Mouse (Mus musculus): Measurements from ENCODE around the gene Jpt1.
A peak's percentile ranks its signal among the peaks of the same experiment; 100 is the strongest.
"Not testable (repeated sequence)": the region's sequence is repeated elsewhere in the genome, so short reads cannot be mapped to it uniquely, and the experiment has no call there.

Jpt1 gene

GRCm38 (mm10) chr11:115514238-115514663 is at the start of gene Jpt1:
TSS of gene Jpt1 (minus strand) at chr11:115514387.
- peak; percentile 100 for DNase-seq (ENCODE audit: low spot score)

- no peak for DNase-seq (ENCODE audit: low spot score)
Measured at GRCm38 (mm10) chr11:115563406-115563805, 49.2 kb upstream of the Jpt1 start.

DNA sequence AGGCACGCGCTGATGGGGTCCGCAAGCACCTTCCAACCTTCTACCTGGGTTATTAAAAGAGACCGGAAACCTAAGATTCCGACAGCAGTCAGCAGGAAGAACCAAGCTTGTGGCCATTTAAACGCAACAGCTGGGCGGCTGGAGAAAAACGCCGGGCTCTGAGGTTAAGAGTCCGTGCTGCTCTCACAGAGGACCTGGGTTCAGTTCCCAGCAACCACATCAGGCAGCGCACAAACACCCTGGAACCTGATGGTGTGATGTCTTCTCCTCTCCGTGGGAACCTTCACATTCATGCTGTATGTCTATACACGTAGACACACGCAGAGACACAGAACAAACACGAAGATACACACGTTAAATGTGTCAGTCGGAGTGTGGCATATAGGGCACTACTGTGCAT is 41.5 kb upstream of the Jpt1 start:
- DNase-seq (ENCODE audit: low spot score) = no peak

DNA sequence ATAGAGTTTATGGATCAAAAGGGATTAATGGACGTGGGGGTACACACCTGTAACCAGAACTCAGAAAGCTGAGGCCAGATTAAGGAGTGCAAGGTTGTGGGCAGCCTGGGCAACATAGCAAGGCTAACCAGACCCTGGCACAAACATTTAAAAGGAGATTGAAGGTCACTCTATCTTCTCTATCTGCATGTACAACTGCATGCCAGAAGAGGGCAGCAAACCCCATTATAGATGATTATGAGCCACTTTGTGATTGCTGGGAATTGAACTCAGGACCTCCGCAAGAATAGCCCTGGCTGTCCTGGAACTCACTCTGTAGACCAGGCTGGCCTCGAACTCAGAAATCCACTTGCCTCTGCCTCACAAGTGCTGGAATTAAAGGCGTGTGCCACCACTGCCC is 38.6 kb upstream of the Jpt1 start:
- no peak for DNase-seq (ENCODE audit: low spot score)

GRCm38 (mm10) chr11:115543571-115543970 is 29.4 kb upstream of the Jpt1 start:
- no peak for DNase-seq (ENCODE audit: low spot score)

DNA sequence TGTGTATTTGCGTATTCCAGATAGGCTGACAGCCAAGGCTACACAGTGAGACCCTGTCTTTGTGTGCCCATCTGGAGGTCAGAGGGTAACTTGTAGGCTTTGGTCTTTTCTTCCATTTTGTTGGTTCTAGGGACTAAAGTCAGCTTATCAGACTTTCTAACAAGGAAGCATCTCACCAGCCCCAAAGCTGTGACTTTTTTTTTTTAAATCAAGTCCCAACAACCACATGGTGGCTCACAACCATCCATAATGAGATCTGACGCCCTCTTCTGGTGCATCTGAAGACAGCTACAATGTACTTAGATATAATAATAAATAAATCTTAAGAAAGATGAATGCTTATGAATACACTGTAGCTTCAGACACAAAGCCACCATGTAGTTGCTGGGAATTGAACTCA is 23.9 kb upstream of the Jpt1 start:
- DNase-seq (ENCODE audit: low spot score) = no peak

- no peak for DNase-seq (ENCODE audit: low spot score)
Measured at GRCm38 (mm10) chr11:115536856-115537568, 22.8 kb upstream of the Jpt1 start.

DNA sequence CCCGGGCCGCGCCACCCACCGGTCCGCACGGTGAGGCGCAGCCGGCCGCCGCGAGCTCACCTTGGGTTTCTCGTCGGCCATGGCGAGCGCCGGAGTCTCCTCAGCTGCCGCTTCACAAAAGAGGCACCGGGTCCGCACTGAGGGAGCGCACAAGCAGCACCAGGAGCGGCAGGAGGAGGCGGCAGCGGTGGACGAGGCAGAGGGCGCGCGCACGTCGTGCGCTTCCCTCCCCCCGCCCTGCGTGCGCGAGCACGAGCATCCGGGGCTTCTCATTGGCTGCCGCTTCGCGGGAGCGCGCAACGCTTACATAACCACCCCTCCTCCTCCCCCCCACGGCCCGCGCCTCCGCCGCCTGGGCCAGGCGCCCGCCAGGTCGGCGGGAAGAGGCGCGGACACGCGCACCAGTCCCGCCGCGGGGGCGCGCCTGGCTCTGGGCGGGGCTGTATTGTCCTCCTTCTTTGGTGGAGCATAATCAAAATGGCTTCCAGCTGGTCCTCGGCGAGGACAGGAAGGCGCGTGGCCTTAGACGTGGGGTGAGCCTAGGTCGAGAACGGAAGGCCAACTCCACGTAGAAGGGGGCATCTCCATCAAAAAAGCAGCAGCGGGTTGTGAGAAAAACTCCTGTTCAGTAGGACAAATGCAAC is 22.0 kb upstream of the Jpt1 start, which contains the start of gene Sumo2:
TSS of gene Sumo2 (minus strand) at position 239 of the 644 bp plus-strand sequence.
- DNase-seq (ENCODE audit: low spot score) = peak; percentile 92

DNA sequence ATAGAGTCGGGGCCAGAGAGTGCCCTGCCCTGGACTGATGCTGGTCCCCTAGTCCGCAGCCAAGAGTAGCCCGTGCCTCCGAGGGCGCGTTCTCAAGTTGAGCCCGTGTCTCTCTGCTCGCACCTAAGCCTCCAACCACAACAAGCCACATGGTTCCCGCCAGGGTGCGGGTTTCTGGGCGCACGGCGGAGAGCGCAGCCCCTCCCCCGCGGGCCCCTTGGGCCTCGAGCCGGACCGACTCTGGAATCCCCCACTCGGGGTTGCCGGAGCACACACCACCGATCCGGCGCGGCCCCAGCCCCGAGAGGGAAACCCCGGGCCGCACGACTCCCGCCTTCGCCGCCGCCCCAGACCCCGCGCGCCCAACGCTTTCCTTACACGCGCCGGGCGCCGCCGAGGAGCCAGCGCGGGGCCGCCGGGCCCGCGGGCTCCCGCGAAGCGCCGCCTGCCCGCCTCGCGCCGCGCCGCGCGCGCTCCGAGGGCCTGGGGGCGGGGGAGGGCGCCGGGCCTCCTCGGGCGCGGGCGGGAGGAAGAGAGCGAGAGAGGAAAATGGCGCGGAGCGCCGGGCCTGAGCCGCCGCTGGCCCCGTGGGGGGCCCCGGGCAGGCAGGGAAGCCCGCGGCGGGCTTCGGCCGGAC is 21.3 kb upstream of the Jpt1 start:
- DNase-seq (ENCODE audit: low spot score) = no peak

GRCm38 (mm10) chr11:115534759-115535371 is 20.7 kb upstream of the Jpt1 start:
- no peak for DNase-seq (ENCODE audit: low spot score)

DNA sequence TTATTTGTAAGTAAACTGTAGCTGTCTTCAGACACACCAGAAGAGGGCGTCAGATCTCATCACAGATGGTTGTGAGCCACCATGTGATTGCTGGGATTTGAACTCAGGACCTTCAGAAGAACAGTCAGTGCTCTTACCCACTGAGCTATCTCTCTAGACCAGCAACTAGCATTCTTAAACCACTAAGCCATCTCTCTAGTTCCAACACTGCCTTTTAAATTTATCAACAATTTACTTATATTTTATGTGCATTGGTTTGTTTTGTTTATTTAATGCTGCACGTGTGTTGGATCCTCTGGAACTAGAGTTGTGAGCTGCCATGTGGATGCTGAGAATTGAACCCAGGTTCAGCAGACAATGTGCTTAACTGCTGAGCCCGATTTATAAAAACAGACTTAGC is 12.3 kb upstream of the Jpt1 start:
- not testable (repeated sequence) for DNase-seq (ENCODE audit: low spot score)

- DNase-seq (ENCODE audit: low spot score) = no peak
Measured at GRCm38 (mm10) chr11:115522703-115523102, 8.5 kb upstream of the Jpt1 start.

DNA sequence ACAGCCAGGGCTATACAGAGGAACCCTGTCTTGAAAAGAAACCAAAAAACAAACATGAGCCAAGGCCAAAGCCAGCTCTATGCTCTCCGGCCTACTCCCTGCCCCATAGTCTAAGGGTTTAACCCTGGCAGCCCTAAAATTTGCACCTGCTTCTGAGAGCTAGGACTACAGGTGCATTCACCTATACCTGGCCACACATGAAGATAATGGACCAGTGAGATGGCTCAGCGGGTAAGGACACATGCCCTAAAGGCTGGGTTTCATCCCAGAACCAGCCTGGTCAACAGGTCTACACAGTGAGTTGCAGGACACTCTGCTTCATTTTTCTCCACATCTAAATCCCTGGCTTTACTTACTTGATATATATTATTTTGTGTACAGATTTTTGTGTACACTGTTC is 8.1 kb upstream of the Jpt1 start:
- no peak for DNase-seq (ENCODE audit: low spot score)

GRCm38 (mm10) chr11:115521080-115521479 is 6.9 kb upstream of the Jpt1 start:
- DNase-seq (ENCODE audit: low spot score) = no peak

DNA sequence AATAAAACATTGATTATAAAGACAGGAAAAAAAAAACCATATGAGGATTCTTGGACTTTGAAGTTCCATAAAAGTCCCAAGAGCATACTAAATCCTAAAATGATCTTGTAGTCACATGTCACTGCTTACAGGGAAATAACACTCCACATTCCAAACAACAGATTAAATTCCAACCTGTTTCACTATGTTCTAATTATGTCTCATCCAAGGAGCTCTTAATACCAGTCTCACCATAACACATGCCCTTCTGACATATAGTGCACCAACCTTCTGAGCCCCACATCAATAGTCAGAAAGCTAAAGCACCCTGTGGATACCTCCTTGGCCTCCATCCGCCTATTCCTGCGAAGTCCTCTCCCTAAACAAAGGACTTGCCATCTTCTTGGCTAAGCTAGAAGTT is 6.0 kb upstream of the Jpt1 start:
- DNase-seq (ENCODE audit: low spot score) = no peak

- DNase-seq (ENCODE audit: low spot score) = no peak
Measured at GRCm38 (mm10) chr11:115519581-115519980, 5.4 kb upstream of the Jpt1 start.

DNA sequence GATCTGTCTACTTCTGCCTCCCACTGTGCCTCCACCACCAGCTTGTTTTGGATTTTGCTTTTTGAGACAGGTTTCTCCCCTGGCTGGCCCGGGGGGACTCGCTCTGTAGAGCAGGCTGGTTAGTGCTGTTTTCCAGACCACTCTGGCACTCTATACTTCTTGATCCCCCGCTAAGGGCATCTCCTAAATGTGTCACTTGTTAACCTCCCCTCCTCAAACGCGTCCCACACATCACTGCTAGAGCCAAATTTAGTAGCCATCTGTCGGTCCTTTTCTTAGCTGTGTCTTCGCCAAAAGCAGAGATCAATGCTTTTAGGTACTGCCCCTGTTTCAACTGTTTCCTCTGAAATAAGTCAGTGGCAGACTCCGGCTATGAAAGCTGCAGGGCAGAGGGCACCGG is 4.5 kb upstream of the Jpt1 start:
- no peak for DNase-seq (ENCODE audit: low spot score)

DNA sequence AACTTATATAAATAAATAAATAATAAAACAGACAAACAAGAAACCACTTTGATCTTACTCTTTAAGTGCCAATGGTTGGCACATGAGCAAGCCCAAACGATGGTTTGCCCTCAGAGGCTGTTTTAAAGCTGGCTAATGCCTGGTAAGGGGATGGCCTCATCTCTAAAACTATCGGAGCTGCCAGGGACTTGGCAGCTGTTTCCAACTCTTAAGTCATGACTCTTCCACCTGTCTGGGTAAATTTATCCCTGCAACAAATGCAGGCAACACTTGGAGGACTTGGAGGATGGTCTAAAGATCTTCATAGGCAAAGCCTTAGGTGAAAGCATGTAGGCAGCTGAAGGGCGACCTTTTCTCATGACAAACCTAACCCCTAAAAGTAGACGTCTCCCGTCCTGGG is 2.8 kb upstream of the Jpt1 start:
- no peak for DNase-seq (ENCODE audit: low spot score)

- DNase-seq (ENCODE audit: low spot score) = no peak
Measured at GRCm38 (mm10) chr11:115515021-115515420, 834 bp upstream of the Jpt1 start.

DNA sequence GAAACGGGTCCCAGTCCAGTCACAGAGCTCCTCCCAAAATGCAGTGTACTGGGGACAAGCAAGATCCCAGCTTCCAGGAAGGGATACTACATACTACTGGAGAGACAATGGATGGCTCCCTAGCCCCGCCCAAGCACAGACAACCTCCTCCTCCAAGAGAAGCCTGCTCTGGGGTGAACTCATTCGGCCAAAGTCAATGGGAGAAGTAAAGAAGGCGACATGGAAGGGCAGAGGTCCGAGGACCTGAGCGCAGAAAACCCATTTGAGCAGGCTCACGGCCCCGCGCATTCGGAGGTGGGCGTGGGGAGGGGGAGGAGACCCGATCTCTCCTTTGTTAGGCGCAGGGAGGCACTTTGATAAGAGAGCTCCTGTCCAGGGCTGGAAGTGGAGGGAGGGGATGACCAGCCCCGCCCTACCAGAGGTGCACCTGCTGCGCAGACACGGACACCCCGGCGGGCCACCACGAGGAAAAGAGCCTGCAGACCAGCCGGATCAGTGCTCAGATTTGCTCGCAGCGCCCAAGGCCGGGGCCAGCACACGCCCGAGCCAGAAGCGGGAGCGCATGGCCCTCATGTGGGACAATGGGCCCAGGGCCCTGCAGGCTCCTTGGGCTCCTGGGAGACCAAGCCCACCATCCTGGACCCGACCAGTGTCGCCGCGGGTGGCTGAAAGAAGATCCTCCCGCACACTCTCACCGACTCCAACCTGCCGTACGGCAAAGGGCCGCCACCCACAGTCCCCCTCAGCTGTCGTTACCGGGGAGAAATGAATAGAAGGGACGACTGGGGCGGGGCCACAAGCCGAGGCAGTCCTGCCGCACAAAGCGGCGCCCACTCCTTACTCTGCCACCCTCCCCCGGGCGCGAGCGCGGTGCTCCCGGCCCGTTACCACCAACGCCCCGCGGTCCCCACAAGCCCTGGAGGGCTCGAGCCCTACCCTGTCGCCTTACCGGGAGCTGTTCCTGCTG is 633 bp downstream of the Jpt1 start:
- DNase-seq (ENCODE audit: low spot score) = no peak

DNA sequence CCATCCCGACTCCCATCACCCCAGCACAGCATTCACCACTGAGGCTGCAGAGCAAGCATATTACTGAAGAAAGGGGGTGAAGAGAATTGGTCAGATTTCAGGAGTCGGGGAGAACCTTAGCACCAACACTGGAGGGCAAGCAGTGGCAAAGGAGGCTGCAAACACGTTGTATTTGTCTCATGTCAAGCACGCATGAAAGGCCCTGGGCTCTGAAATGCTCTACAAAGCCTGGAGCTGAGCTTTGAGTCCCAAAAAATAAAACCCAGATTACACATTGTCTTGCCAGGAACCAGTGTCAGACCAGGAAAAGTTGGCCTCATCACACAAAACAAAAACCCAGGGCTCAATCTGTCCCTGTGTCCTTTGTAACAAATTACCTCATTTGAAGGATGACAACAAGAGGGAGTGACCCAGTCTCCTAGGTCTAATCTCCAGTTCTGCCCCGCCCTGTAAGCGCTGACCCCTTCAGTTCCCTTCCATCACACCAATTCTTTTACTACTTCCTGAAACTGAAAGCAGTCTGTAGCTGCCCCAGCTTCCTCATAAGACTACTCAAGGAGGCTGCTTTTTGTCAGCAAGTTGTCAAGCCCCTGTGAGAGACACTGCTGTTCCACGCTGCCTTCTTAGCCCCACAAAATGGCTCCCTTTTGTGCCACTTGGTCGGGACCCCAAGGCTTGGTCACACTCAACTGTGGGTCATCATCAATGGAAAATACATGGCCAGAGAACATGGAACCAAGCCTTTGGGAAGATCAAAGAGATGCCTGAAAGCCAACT is 1.6 kb downstream of the Jpt1 start:
- DNase-seq (ENCODE audit: low spot score) = no peak

Data from layer of hippocampus, adult 9-10 months (tissue).